In the genomic region with DNA sequence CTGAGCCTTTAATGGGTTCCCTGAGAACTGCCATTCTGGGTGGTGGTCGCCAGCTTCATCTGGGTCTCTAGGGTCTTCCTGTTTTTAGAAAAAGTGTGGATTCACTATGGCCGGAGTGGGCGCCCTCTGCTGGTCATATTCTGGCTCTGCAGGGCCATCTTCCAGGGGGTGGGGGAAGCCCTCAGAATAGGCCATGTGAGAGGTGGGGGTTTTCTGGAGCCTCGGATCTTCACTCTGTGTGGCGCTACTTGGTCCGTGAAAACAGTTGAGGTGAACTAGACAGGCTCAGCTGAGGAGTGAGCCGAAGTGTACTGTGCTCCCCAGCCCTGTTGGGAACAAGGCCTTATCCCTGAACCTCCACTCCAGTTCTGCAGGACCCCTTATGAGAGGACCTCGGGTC, we compare ENCODE assay signal across 9 mouse cellular contexts. TPM values are rescaled to one million over a fixed set of nuclear protein-coding genes. Genes with fewer than 3 reads are reported as not detected.
DNase-seq lines count a peak whose midpoint lies in the region; ATAC-seq and TF ChIP-seq lines count a peak whose summit lies in the region.
"Had no signal": no experiment of that assay in that cellular context is flagged by ENCODE, and none has a peak within 500 bp of the region (broad histone marks: within the 10 kb centered on the region; RNA-seq: fewer than 3 reads in every experiment).

No protein-coding gene starts in this region.

- peak; percentile 79 to 97 (median 83) for TF ChIP-seq CTCF in MEL (IDR thresholded peaks at IDR 0.05 in 2 of 3, conservative IDR thresholded peaks at IDR 0.05 in 1 of 3; ENCODE audit: control insufficient read depth in 1 of 3, insufficient read depth in 1 of 3, low read depth in 2 of 3, low read length in 3 of 3, poor library complexity in 1 of 3, severe bottlenecking in 1 of 3)

- no peaks in the 10 kb centered on the region for H3K27me3 ChIP-seq in MEL (ENCODE audit: control insufficient read depth in 1 of 2, insufficient read depth in 2 of 2, low read length in 2 of 2)
- no peaks in the 10 kb centered on the region for H3K27me3 ChIP-seq in hindbrain, embryonic 11.5 days (ENCODE audit: control insufficient read depth, insufficient read depth, low read length)
- H3K27me3 ChIP-seq in liver, embryonic 13.5 days, result peaks cover 86% of the 10 kb centered on the region
- H3K27me3 ChIP-seq in neural tube, embryonic 11.5 days (ENCODE audit: control insufficient read depth, insufficient read depth, low read length), result no peaks in the 10 kb centered on the region

- peak; percentile 26 for DNase-seq in adrenal gland, adult 2 months
- no peak for DNase-seq in adrenal gland, postnatal 4 days (ENCODE audit: low spot score in 2 of 2)
- peak; percentile 81 for DNase-seq in MEL (ENCODE audit: low read depth, low spot score)
- peak; percentile 86 for DNase-seq in embryo, embryonic 10.5 days (ENCODE audit: low spot score)
- DNase-seq in hindbrain, embryonic 11.5 days (ENCODE audit: low spot score), result peak; percentile 83
- DNase-seq in liver, embryonic 13.5 days, result no peak
- peak; percentile 79 for DNase-seq in neural tube, embryonic 11.5 days (ENCODE audit: low spot score)
- no peak for DNase-seq in urinary bladder, postnatal 10 days (ENCODE audit: low spot score)

- H3K9ac ChIP-seq in MEL (ENCODE audit: control insufficient read depth, low read depth, low read length, poor library complexity, severe bottlenecking), result peak overlapping the region; percentile 56
- peak overlapping the region; percentile 15; the same call in 1 of the 2 replicates for H3K9ac ChIP-seq in hindbrain, embryonic 11.5 days (ENCODE audit: low read depth, low read length)
- H3K9ac ChIP-seq in liver, embryonic 13.5 days, result no peak overlapping the region
- no peak overlapping the region for H3K9ac ChIP-seq in neural tube, embryonic 11.5 days (ENCODE audit: low read length)

- TF ChIP-seq RAD21 in MEL (IDR thresholded peaks at IDR 0.05; ENCODE audit: low read depth, low read length), result peak; percentile 28

- WGBS in hindbrain, embryonic 11.5 days, result 3% methylated on average over 8 of the region's 8 CpGs
- WGBS in liver, embryonic 13.5 days (ENCODE audit: insufficient replicate concordance), result 3% methylated on average over 8 of the region's 8 CpGs
- WGBS in neural tube, embryonic 11.5 days, result 2% methylated on average over 8 of the region's 8 CpGs

- H3K27ac ChIP-seq in MEL (ENCODE audit: control insufficient read depth, low read depth, low read length), result peak overlapping the region; percentile 66
- no peak overlapping the region for H3K27ac ChIP-seq in hindbrain, embryonic 11.5 days (ENCODE audit: low read depth, low read length)
- no peak overlapping the region for H3K27ac ChIP-seq in liver, embryonic 13.5 days
- no peak overlapping the region for H3K27ac ChIP-seq in neural tube, embryonic 11.5 days (ENCODE audit: low read depth, low read length)
- H3K27ac ChIP-seq: macrophage had no signal

- peak; percentile 25; the same call in 1 of the 2 replicates for ATAC-seq in hindbrain, embryonic 11.5 days (ENCODE audit: low FRiP score)
- peak; percentile 15; the same call in 1 of the 2 replicates for ATAC-seq in liver, embryonic 13.5 days (ENCODE audit: low read depth)
- ATAC-seq in neural tube, embryonic 11.5 days (ENCODE audit: insufficient read depth, low FRiP score, low TSS enrichment), result no peak

- no peaks in the 10 kb centered on the region for H3K9me3 ChIP-seq in MEL (replicated peaks; ENCODE audit: insufficient read depth, low read length)
- H3K9me3 ChIP-seq in hindbrain, embryonic 11.5 days (ENCODE audit: control insufficient read depth, low read length), result no peaks in the 10 kb centered on the region
- H3K9me3 ChIP-seq in liver, embryonic 13.5 days (replicated peaks), result no peaks in the 10 kb centered on the region
- H3K9me3 ChIP-seq in neural tube, embryonic 11.5 days (ENCODE audit: control insufficient read depth, low read length), result no peaks in the 10 kb centered on the region

- H3K36me3 ChIP-seq in MEL (ENCODE audit: control insufficient read depth in 1 of 2, insufficient read depth in 2 of 2, low read length in 2 of 2), result peaks cover 0 to 6% of the 10 kb centered on the region in 2 experiments; a peak in 2 of 4 replicates
- H3K36me3 ChIP-seq in hindbrain, embryonic 11.5 days (ENCODE audit: control insufficient read depth, insufficient read depth, low read length), result no peaks in the 10 kb centered on the region
- no peaks in the 10 kb centered on the region for H3K36me3 ChIP-seq in liver, embryonic 13.5 days
- no peaks in the 10 kb centered on the region for H3K36me3 ChIP-seq in neural tube, embryonic 11.5 days (ENCODE audit: control insufficient read depth, insufficient read depth, low read length)

- peaks cover 1% of the 10 kb centered on the region; the same call in 1 of the 2 replicates for H3K79me2 ChIP-seq in MEL (ENCODE audit: control insufficient read depth, insufficient read depth, low read length, poor library complexity)

- H3K4me1 ChIP-seq in MEL (ENCODE audit: control insufficient read depth in 1 of 2, insufficient read depth in 2 of 2, low read length in 2 of 2), result peaks cover 6 to 14% of the 10 kb centered on the region in 2 experiments; a peak in 3 of 4 replicates
- peaks cover 5% of the 10 kb centered on the region for H3K4me1 ChIP-seq in hindbrain, embryonic 11.5 days (replicated peaks; ENCODE audit: control insufficient read depth, insufficient read depth, low read length)
- peaks cover 29% of the 10 kb centered on the region for H3K4me1 ChIP-seq in liver, embryonic 13.5 days (replicated peaks)
- H3K4me1 ChIP-seq in neural tube, embryonic 11.5 days (ENCODE audit: control insufficient read depth, insufficient read depth, low read length), result peaks cover 20% of the 10 kb centered on the region

- H3K4me3 ChIP-seq in MEL (ENCODE audit: control insufficient read depth in 1 of 2, insufficient read depth in 1 of 2, low read depth in 2 of 2, low read length in 2 of 2), result peak overlapping the region; percentile 47 to 74
- peak overlapping the region; percentile 10; the same call in 1 of the 2 replicates for H3K4me3 ChIP-seq in hindbrain, embryonic 11.5 days (ENCODE audit: low read depth, low read length)
- H3K4me3 ChIP-seq in liver, embryonic 13.5 days (replicated peaks), result 0 out of 2 replicates have a peak overlapping the region, but pooled peaks have one; percentile 28
- no peak overlapping the region for H3K4me3 ChIP-seq in neural tube, embryonic 11.5 days (ENCODE audit: low read depth, low read length)

- TF ChIP-seq EP300 in MEL (IDR thresholded peaks at IDR 0.05; ENCODE audit: low read depth in 1 of 2, low read length in 2 of 2), result no peak

- no peak for TF ChIP-seq POLR2A in MEL (IDR thresholded peaks at IDR 0.05; ENCODE audit: control insufficient read depth in 1 of 2, insufficient read depth in 1 of 2, low read depth in 1 of 2, low read length in 2 of 2, poor library complexity in 1 of 2)

- no peak overlapping the region for H3K4me2 ChIP-seq in hindbrain, embryonic 11.5 days (replicated peaks; ENCODE audit: low read depth, low read length)
- H3K4me2 ChIP-seq in liver, embryonic 13.5 days, result peak overlapping the region; percentile 51
- peak overlapping the region; percentile 30 for H3K4me2 ChIP-seq in neural tube, embryonic 11.5 days (ENCODE audit: low read depth)

RNA-seq across cellular contexts. Expression of a gene that starts 6.7 kb away (rescaled TPM):
- total RNA-seq in adrenal gland, adult 2 months (2021), result 1 to 10 TPM; 3.1 to 7.4 TPM
- polyA plus RNA-seq in adrenal gland, adult 2 months (2012; rRNA removed), result 2.6 and 5.7 TPM in 2 replicates
- total RNA-seq in adrenal gland, postnatal 4 days (2021), result 10 to 100 TPM; 13.0 to 13.2 TPM
- 15.5 and 15.8 TPM in 2 replicates for total RNA-seq in MEL (2012; rRNA removed)
- 100 to 1,000 TPM in 1 of 2 experiments, 10 to 100 TPM in 1; 35.9 to 123 TPM for polyA plus RNA-seq in MEL (2012; ENCODE audit: insufficient read depth in 1 of 2, insufficient read length in 2 of 2, low read depth in 1 of 2, low replicate concordance in 2 of 2, missing spikeins in 1 of 2)
- polyA plus RNA-seq in hindbrain, embryonic 11.5 days (2014; fragmentation: Nextera tagmentation; extraction: Ambion mirVana), result 2.5 and 3.2 TPM in 2 replicates
- 1.1 TPM in 2 replicates for polyA plus RNA-seq in liver, embryonic 13.5 days (2015; fragmentation: Nextera tagmentation; extraction: Ambion mirVana)
- polyA plus RNA-seq in neural tube, embryonic 11.5 days (2014; fragmentation: Nextera tagmentation; extraction: Ambion mirVana), result 23.5 and 26.2 TPM in 2 replicates
- polyA plus RNA-seq: macrophage had no signal

RNA-seq across cellular contexts. Expression of a gene that starts 8.3 kb away (rescaled TPM):
- 1 to 10 TPM in 1 of 2 experiments, under 1 TPM in 1; 0.66 to 1.1 TPM for total RNA-seq in adrenal gland, adult 2 months (2021)
- polyA plus RNA-seq in adrenal gland, adult 2 months (2012; rRNA removed), result 1.4 and 2.6 TPM in 2 replicates
- 1 to 10 TPM; 7.1 to 9.4 TPM for total RNA-seq in adrenal gland, postnatal 4 days (2021)
- total RNA-seq in MEL (2012; rRNA removed), result 0.39 and 0.59 TPM in 2 replicates
- polyA plus RNA-seq in MEL (2012; ENCODE audit: insufficient read depth in 1 of 2, insufficient read length in 2 of 2, low read depth in 1 of 2, low replicate concordance in 2 of 2, missing spikeins in 1 of 2), result 1 to 10 TPM in 1 of 2 experiments, not detected in 1; 1.1 TPM
- 2.3 and 2.6 TPM in 2 replicates for polyA plus RNA-seq in hindbrain, embryonic 11.5 days (2014; fragmentation: Nextera tagmentation; extraction: Ambion mirVana)
- 0.92 and 1.2 TPM in 2 replicates for polyA plus RNA-seq in liver, embryonic 13.5 days (2015; fragmentation: Nextera tagmentation; extraction: Ambion mirVana)
- polyA plus RNA-seq in neural tube, embryonic 11.5 days (2014; fragmentation: Nextera tagmentation; extraction: Ambion mirVana), result 7.2 and 8.9 TPM in 2 replicates
- polyA plus RNA-seq: macrophage had no signal

RNA-seq across cellular contexts. Expression of a gene that starts 24.8 kb away (rescaled TPM):
- not detected for total RNA-seq in adrenal gland, adult 2 months (2021)
- polyA plus RNA-seq in adrenal gland, adult 2 months (2012; rRNA removed), result not detected in 2 replicates
- 1 to 10 TPM in 1 of 2 experiments, not detected in 1; 1.1 TPM for total RNA-seq in adrenal gland, postnatal 4 days (2021)
- total RNA-seq in MEL (2012; rRNA removed), result not detected in 2 replicates
- not detected for polyA plus RNA-seq in MEL (2012; ENCODE audit: insufficient read depth in 1 of 2, insufficient read length in 2 of 2, low read depth in 1 of 2, low replicate concordance in 2 of 2, missing spikeins in 1 of 2)
- 0.96 and 1.4 TPM in 2 replicates for polyA plus RNA-seq in hindbrain, embryonic 11.5 days (2014; fragmentation: Nextera tagmentation; extraction: Ambion mirVana)
- 1.9 and 2.1 TPM in 2 replicates for polyA plus RNA-seq in liver, embryonic 13.5 days (2015; fragmentation: Nextera tagmentation; extraction: Ambion mirVana)
- 1.5 TPM in 2 replicates for polyA plus RNA-seq in neural tube, embryonic 11.5 days (2014; fragmentation: Nextera tagmentation; extraction: Ambion mirVana)
- polyA plus RNA-seq: macrophage had no signal

RNA-seq across cellular contexts. Expression of a gene that starts 59.4 kb away (rescaled TPM):
- 10 to 100 TPM; 21.1 to 21.4 TPM for total RNA-seq in adrenal gland, adult 2 months (2021)
- polyA plus RNA-seq in adrenal gland, adult 2 months (2012; rRNA removed), result 6.4 and 7.5 TPM in 2 replicates
- total RNA-seq in adrenal gland, postnatal 4 days (2021), result 10 to 100 TPM; 42.7 to 44.7 TPM
- 11.6 and 14.2 TPM in 2 replicates for total RNA-seq in MEL (2012; rRNA removed)
- polyA plus RNA-seq in MEL (2012; ENCODE audit: insufficient read depth in 1 of 2, insufficient read length in 2 of 2, low read depth in 1 of 2, low replicate concordance in 2 of 2, missing spikeins in 1 of 2), result 10 to 100 TPM in 1 of 2 experiments, not detected in 1; 28.3 TPM
- polyA plus RNA-seq in hindbrain, embryonic 11.5 days (2014; fragmentation: Nextera tagmentation; extraction: Ambion mirVana), result 19.9 and 20.7 TPM in 2 replicates
- 5.8 and 7.4 TPM in 2 replicates for polyA plus RNA-seq in liver, embryonic 13.5 days (2015; fragmentation: Nextera tagmentation; extraction: Ambion mirVana)
- polyA plus RNA-seq in neural tube, embryonic 11.5 days (2014; fragmentation: Nextera tagmentation; extraction: Ambion mirVana), result 21.3 and 21.5 TPM in 2 replicates

RNA-seq across cellular contexts. Expression of a gene that starts 59.4 kb away (rescaled TPM):
- 10 to 100 TPM; 84.8 to 98.6 TPM for total RNA-seq in adrenal gland, adult 2 months (2021)
- polyA plus RNA-seq in adrenal gland, adult 2 months (2012; rRNA removed), result 7.2 and 11.2 TPM in 2 replicates
- total RNA-seq in adrenal gland, postnatal 4 days (2021), result 10 to 100 TPM; 79.5 to 80.4 TPM
- total RNA-seq in MEL (2012; rRNA removed), result 89.5 and 113 TPM in 2 replicates
- polyA plus RNA-seq in MEL (2012; ENCODE audit: insufficient read depth in 1 of 2, insufficient read length in 2 of 2, low read depth in 1 of 2, low replicate concordance in 2 of 2, missing spikeins in 1 of 2), result 100 to 1,000 TPM; 179 to 539 TPM
- polyA plus RNA-seq in hindbrain, embryonic 11.5 days (2014; fragmentation: Nextera tagmentation; extraction: Ambion mirVana), result 102 and 109 TPM in 2 replicates
- 69.9 and 78.8 TPM in 2 replicates for polyA plus RNA-seq in liver, embryonic 13.5 days (2015; fragmentation: Nextera tagmentation; extraction: Ambion mirVana)
- polyA plus RNA-seq in neural tube, embryonic 11.5 days (2014; fragmentation: Nextera tagmentation; extraction: Ambion mirVana), result 103 and 115 TPM in 2 replicates

Comparison
In these comparisons a context has a peak if more than half of its experiments do, and no peak if none do; other contexts are left out.
1. DNase-seq: peak in adrenal gland, adult 2 months (single experiment), MEL (single experiment), embryo, embryonic 10.5 days (single experiment), hindbrain, embryonic 11.5 days (single experiment) and neural tube, embryonic 11.5 days (single experiment); none in adrenal gland, postnatal 4 days (0 of 2), liver, embryonic 13.5 days (single experiment) and urinary bladder, postnatal 10 days (single experiment).
2. H3K9ac ChIP-seq: peak in MEL (single experiment) and hindbrain, embryonic 11.5 days (single experiment); none in liver, embryonic 13.5 days (single experiment) and neural tube, embryonic 11.5 days (single experiment).